Mouse (Mus musculus): ENCODE data around the gene Lpp. TPM values are rescaled to one million over a fixed set of nuclear protein-coding genes. Genes with fewer than 3 reads are reported as not detected.

Lpp gene
- polyA plus RNA-seq, 1 experiment, result 9.3 TPM

DNA sequence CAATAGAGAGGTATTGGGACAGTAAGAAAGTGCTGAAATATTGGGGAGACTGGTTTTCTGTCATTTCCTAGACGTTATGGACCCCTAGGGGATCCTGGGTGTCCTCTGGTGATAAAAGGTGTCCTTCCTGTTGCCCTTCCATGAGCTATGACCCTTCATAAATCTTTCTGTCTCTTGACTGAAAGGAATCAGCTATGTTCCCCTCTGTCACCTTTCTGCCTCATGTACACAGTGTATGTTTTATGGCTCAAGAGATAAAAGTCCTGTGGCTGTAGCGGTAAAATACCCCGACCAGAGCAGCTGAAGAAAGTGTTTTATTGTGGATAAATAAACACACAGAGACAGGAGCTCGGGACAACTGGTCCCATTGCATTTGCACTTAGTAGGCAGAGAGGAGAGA is 5.2 kb downstream of the Lpp start:
- no peak for DNase-seq (ENCODE audit: low read depth, low spot score)
- 17% methylated on average over 4 of the region's 4 CpGs for WGBS

GRCm38 (mm10) chr16:24398893-24399292 is 5.6 kb downstream of the Lpp start:
- 21% methylated on average over 3 of the region's 3 CpGs for WGBS
- no peak for DNase-seq (ENCODE audit: low read depth, low spot score)

GRCm38 (mm10) chr16:24399524-24399923 is 6.2 kb downstream of the Lpp start:
- WGBS, result 42% methylated on average over 5 of the region's 5 CpGs
- DNase-seq (ENCODE audit: low read depth, low spot score), result no peak

DNA sequence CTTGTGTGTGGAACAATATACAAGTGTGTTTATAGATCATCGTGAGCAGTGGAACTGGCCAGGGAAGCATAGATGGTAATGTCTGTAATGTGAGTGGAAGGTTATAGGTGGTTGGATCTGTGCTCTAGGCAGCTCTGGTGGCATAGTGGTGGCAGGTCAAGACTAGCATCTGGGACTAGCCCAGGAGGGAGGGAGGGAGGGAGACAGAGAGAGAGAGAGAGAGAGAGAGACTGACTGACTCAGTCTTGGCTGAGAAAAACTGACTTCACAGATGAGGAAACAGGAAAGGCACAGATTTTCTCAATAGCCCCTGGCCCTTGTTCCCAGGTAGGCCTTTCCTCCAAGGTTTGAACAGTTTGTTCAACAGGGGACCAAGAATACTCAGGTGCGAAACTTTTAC is 7.5 kb downstream of the Lpp start:
- DNase-seq (ENCODE audit: low read depth, low spot score), result no peak
- WGBS, result 56% methylated on average over 2 of the region's 2 CpGs

GRCm38 (mm10) chr16:24402801-24403200 is 9.5 kb downstream of the Lpp start:
- 87% methylated on average over 4 of the region's 4 CpGs for WGBS
- DNase-seq (ENCODE audit: low read depth, low spot score), result no peak

- no peak for DNase-seq (ENCODE audit: low read depth, low spot score)
- 54% methylated on average over 8 of the region's 8 CpGs for WGBS
Observed at GRCm38 (mm10) chr16:24403733-24404380, 10.6 kb downstream of the Lpp start.

GRCm38 (mm10) chr16:24406521-24406920 is 13.2 kb downstream of the Lpp start:
- no peak for DNase-seq (ENCODE audit: low read depth, low spot score)
- WGBS, result 93% methylated on average over 2 of the region's 2 CpGs

DNA sequence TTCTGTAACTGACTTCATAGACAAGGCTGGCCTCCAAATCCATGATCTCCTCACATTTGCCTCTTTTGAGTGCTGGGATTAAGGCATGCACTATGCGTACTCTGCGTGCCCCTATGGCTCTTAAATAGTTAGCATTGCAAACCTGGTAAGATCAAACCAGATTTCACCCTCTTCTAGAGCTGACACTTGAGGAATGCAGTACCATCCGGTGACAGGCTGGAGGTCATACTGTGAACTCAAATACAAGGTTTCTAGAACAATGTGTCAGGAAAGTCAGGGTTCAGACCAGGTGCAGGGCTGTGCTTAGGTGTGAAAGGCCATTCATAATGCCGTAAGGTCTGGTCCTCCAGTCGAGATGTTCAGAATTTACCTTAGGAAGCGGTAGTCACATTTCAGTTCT is 18.0 kb downstream of the Lpp start:
- 94% methylated on average over 6 of the region's 6 CpGs for WGBS
- no peak for DNase-seq (ENCODE audit: low read depth, low spot score)

- WGBS, result 76% methylated on average over 5 of the region's 5 CpGs
- no peak for DNase-seq (ENCODE audit: low read depth, low spot score)
Observed at GRCm38 (mm10) chr16:24412193-24412592, 18.9 kb downstream of the Lpp start.

DNA sequence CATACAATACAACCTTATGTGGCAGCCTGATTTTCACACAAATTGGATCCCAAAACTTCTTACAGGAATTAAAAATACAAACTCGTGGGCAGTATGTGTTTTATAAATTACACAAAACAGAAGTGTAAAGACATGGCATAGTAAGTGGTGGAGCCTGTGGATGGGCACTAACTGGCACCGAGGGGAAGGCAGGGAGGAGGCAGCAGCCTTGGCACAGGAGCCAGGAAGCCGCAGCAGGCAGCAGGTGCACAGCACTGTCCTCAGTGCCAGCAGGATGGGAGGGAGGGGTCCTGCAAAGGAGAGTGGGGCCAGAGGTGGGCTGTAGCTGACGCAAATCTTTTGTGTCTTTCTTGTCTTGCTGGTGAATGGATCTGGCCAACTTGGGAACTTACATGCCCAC is 19.8 kb downstream of the Lpp start:
- DNase-seq (ENCODE audit: low read depth, low spot score), result no peak
- WGBS, result 28% methylated on average over 4 of the region's 4 CpGs

- 73% methylated on average over 4 of the region's 4 CpGs for whole genome bisulfite sequencing
- DNase-seq (ENCODE audit: low read depth, low spot score), result no peak
Observed at GRCm38 (mm10) chr16:24418022-24418421, 24.7 kb downstream of the Lpp start.

GRCm38 (mm10) chr16:24420603-24421120 is 27.4 kb downstream of the Lpp start:
- DNase-seq (ENCODE audit: low read depth, low spot score), result no peak
- WGBS, result 70% methylated on average over 5 of the region's 5 CpGs

DNA sequence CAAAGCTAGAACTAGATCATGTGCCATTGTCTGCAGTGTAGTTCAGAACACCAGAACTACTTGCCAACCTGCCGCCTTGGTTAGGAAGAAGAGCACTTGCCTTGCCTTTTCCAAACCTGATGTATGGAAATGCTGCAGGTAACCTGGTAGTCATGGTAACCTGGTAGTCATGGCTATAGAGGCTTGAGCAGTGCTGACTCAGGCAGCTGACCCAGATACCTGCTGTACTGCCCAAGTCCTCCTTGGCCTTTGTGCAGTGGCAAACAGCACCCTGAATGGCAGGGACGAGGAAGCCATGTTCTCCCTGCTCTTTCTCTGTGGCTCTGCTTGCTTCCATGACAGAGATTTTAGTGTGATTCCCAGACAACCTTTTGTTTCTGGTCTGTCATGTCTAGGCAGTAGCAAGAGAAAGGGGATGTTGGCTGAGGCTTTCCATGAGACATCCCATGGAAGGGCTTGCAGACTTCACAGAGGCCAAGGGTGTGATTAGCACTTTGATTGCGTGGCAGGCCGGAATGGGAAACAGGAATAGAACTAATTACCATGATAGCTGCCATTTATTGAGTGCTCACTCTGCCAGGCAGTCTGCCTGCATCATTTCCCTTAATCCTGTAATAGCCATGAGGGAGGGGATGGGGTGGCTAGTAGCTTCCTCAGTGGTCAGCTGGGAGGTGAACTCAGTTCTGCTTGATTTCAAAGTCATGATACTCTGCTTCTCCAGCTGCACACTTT is 28.5 kb downstream of the Lpp start:
- no peak for DNase-seq (ENCODE audit: low read depth, low spot score)
- 84% methylated on average over 4 of the region's 4 CpGs for WGBS

- DNase-seq (ENCODE audit: low read depth, low spot score), result no peak
- 81% methylated on average over 4 of the region's 4 CpGs for WGBS
Observed at GRCm38 (mm10) chr16:24423196-24423595, 29.9 kb downstream of the Lpp start.

GRCm38 (mm10) chr16:24423751-24424150 is 30.4 kb downstream of the Lpp start:
- DNase-seq (ENCODE audit: low read depth, low spot score), result no peak
- 87% methylated on average over 4 of the region's 4 CpGs for WGBS

DNA sequence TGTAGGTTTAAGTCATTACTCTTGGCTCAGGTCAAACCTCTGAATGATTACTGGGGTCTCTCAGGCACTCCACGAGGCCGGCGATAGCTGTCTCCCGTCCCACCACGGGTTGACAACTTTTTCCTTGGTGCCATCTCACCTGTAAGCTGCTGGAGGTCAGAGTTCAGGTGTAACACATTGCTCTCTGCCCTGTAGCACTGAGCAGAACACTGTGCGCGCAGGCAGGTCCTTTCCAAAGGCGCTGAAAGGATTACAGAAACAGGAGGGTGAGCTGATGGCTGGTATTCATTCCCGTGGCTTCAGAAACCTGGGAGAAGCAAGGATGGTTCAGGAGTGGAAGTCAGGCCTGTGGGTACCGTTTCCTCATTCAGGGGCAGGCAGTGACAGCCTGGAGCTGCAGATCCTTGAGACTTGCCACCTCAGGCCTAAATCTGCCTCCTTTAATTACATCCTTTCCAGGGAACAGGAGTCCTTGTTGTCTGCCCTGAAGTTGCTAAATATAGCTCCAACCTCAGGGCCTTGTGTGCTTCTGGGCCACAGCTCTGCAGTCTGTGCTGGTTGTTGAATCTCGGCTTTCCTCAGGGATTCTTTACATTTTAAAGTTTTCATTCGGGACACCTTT is 31.2 kb downstream of the Lpp start:
- no peak for DNase-seq (ENCODE audit: low read depth, low spot score)
- WGBS, result 74% methylated on average over 12 of the region's 12 CpGs

- DNase-seq (ENCODE audit: low read depth, low spot score), result no peak
- 25% methylated on average over 3 of the region's 3 CpGs for WGBS
Observed at GRCm38 (mm10) chr16:24425816-24426215, 32.5 kb downstream of the Lpp start.

GRCm38 (mm10) chr16:24427606-24428005 is 34.3 kb downstream of the Lpp start:
- DNase-seq (ENCODE audit: low read depth, low spot score), result no peak
- WGBS, result 80% methylated on average over 3 of the region's 3 CpGs

DNA sequence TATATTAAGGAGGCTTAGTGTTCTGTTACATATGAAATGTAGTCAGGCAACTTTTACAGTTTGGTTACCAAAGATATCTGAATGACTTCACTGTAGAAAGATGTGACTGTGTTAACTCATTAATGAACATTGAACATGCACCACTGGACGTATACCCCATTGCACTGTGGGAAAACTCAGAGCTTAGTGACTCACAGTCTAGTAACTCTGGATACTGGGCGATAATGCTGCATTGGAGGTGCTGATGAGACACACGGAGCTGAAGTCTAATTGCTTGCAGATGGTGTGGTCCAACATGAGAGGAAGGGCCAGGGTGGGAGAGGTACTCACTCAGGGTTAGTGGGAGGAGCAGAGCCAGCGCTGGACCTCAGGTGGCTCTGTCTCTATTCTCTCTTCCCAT is 34.7 kb downstream of the Lpp start:
- no peak for DNase-seq (ENCODE audit: low read depth, low spot score)
- WGBS, result 72% methylated on average over 4 of the region's 4 CpGs

GRCm38 (mm10) chr16:24428742-24429141 is 35.4 kb downstream of the Lpp start:
- 80% methylated on average over 4 of the region's 4 CpGs for WGBS
- DNase-seq (ENCODE audit: low read depth, low spot score), result no peak

DNA sequence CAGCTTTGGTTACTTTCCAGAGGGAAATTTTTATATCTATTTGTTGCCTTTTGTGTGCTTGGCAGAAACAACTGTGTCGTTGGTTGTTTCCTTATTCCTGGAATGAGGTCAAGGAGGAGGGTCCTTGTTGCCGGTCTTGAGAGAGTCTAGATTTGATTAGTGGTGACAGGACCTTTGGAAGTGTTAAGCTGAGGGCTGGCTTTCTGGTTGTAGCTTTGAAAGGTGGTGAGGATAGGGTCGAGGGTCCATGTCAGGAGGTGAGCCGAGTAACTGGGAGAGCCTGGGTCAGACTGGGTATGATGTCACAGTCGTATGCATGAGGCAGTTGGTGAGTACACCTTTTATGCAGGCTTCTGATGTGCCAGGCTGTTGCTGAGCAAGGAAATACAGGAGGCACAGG is 36.4 kb downstream of the Lpp start:
- no peak for DNase-seq (ENCODE audit: low read depth, low spot score)
- WGBS, result 65% methylated on average over 5 of the region's 5 CpGs

Data from large intestine, adult 2 months (tissue).